Mouse (Mus musculus) limb, embryonic 14.5 days (tissue): ENCODE measurements at regions not wholly inside any gene's neighbourhood (a gene's known extent, or its start where the extent isn't known, plus 50 kb on each side); places are given as distances from the start of the nearest gene placed in this dataset.

Experiments used
- ATAC-seq: fragments of 200-750 bp; cut with Nextera tagmentation; 2 replicates; pipeline ENCODE4 v1.8.0; 2017; ENCODE audit warnings: low read depth, moderate number of reproducible peaks, moderate TSS enrichment; ENCODE audit not compliant: low FRiP score
- DNase-seq: peaks from one replicate; pipeline ENCODE4 v3.0.0-alpha.2; 2015; ENCODE audit warnings: low spot score
- H3K27ac ChIP-seq: fragments of 300-500 bp; sonication (generic); replicated peaks from 2 replicates; pipeline ENCODE4 v1.5.1; 2014; ENCODE audit warnings: low read depth, mild to moderate bottlenecking, low read length, moderate library complexity, mixed read lengths
- H3K27me3 ChIP-seq: fragments of 300-500 bp; sonication (generic); 2 replicates; pipeline ENCODE4 v1.6.1; 2014; ENCODE audit warnings: low read length, mixed read lengths; ENCODE audit not compliant: control insufficient read depth, insufficient read depth
- H3K36me3 ChIP-seq: fragments of 300-500 bp; sonication (generic); 2 replicates; pipeline ENCODE4 v1.6.1; 2014; ENCODE audit warnings: mild to moderate bottlenecking, low read length, moderate library complexity, mixed read lengths; ENCODE audit not compliant: control insufficient read depth, insufficient read depth
- H3K4me1 ChIP-seq: fragments of 300-500 bp; sonication (generic); 2 replicates; pipeline ENCODE4 v1.6.1; 2014; ENCODE audit warnings: antibody characterized with exemption, low read length, mixed read lengths; ENCODE audit not compliant: control insufficient read depth, insufficient read depth
- H3K4me2 ChIP-seq: fragments of 300-500 bp; sonication (generic); replicated peaks from 2 replicates; pipeline ENCODE4 v1.6.1; 2014; ENCODE audit warnings: low read depth, mild to moderate bottlenecking, low read length, moderate library complexity; ENCODE audit not compliant: severe bottlenecking
- H3K4me3 ChIP-seq: fragments of 300-500 bp; sonication (generic); replicated peaks from 2 replicates; pipeline ENCODE4 v1.5.1; 2014; ENCODE audit warnings: low read length
- H3K9ac ChIP-seq: fragments of 300-500 bp; sonication (generic); 2 replicates; pipeline ENCODE4 v1.6.1; 2014; ENCODE audit warnings: mild to moderate bottlenecking, low read depth, low read length, moderate library complexity; ENCODE audit not compliant: severe bottlenecking
- H3K9me3 ChIP-seq: fragments of 300-500 bp; sonication (generic); 2 replicates; pipeline ENCODE4 v1.6.1; 2016; ENCODE audit warnings: low read length; ENCODE audit not compliant: control insufficient read depth
- POLR2A ChIP-seq: fragments of 200-500 bp; IDR thresholded peaks from 2 replicates; pipeline ENCODE4 v1.8.0; 2012; ENCODE audit warnings: inconsistent platforms, mild to moderate bottlenecking, moderate library complexity, borderline replicate concordance; ENCODE audit not compliant: insufficient read depth, insufficient read length; ENCODE audit errors: extremely low read depth
- WGBS: fragments of 180-500 bp; shearing (Covaris S2); extraction: QIAGEN DNeasy Blood & Tissue Kit; methylation state at CpG from one replicate; pipeline ENCODE4 v1.1.7; 2014; 5-methylcytosine and 5-hydroxymethylcytosine counted together

- WGBS, result 83% methylated on average over 2 of the region's 2 CpGs
- H3K36me3 ChIP-seq, result no peaks in the 10 kb centered on the region
- no peak for ATAC-seq
- no peak overlapping the region for H3K4me3 ChIP-seq
- peaks cover 9% of the 10 kb centered on the region; the same call in 1 of the 2 replicates for H3K4me1 ChIP-seq
- no peak overlapping the region for H3K9ac ChIP-seq
- no peak overlapping the region for H3K27ac ChIP-seq
- no peak overlapping the region for H3K4me2 ChIP-seq
- no peak for DNase-seq
- no peak for TF ChIP-seq POLR2A
- no peaks in the 10 kb centered on the region for H3K27me3 ChIP-seq
- no peaks in the 10 kb centered on the region for H3K9me3 ChIP-seq
These were observed 145.9 kb upstream of the Cpeb2 start for GRCm38 (mm10) chr5:43087077-43087476.

- peak; percentile 53; the same call in 1 of the 2 replicates for ATAC-seq
- H3K27me3 ChIP-seq, result no peaks in the 10 kb centered on the region
- no peak overlapping the region for H3K27ac ChIP-seq
- no peaks in the 10 kb centered on the region for H3K36me3 ChIP-seq
- no peaks in the 10 kb centered on the region for H3K9me3 ChIP-seq
- no peak overlapping the region for H3K4me3 ChIP-seq
- H3K4me2 ChIP-seq, result no peak overlapping the region
- TF ChIP-seq POLR2A, result no peak
- no peak for DNase-seq
- 70% methylated on average over 8 of the region's 8 CpGs for WGBS
- peaks cover 9% of the 10 kb centered on the region; the same call in 1 of the 2 replicates for H3K4me1 ChIP-seq
- H3K9ac ChIP-seq, result no peak overlapping the region
These were observed 145.0 kb upstream of the Cpeb2 start for GRCm38 (mm10) chr5:43087907-43088387.

GRCm38 (mm10) chr5:43088650-43089397 lies 144.1 kb upstream of the Cpeb2 start:
- Histone ChIP-seq H3K36me3 (no peaks in the 10 kb centered on the region), H3K4me1 (peaks cover 9% of the 10 kb centered on the region; the same call in 1 of the 2 replicates), H3K4me3 (no peak overlapping the region), H3K4me2 (no peak overlapping the region), H3K27ac (no peak overlapping the region), H3K9me3 (no peaks in the 10 kb centered on the region), H3K27me3 (no peaks in the 10 kb centered on the region), H3K9ac (no peak overlapping the region)
- ATAC-seq (no peak), DNase-seq (no peak)
- TF ChIP-seq POLR2A, result no peak
- WGBS, result 51% methylated on average over 12 of the region's 12 CpGs

- no peak for TF ChIP-seq POLR2A
- Histone ChIP-seq H3K9ac (no peak overlapping the region), H3K4me2 (no peak overlapping the region), H3K9me3 (no peaks in the 10 kb centered on the region), H3K27me3 (no peaks in the 10 kb centered on the region), H3K4me1 (peaks cover 15% of the 10 kb centered on the region), H3K36me3 (no peaks in the 10 kb centered on the region), H3K4me3 (no peak overlapping the region), H3K27ac (no peak overlapping the region)
- no peak for DNase-seq
- 62% methylated on average over 2 of the region's 2 CpGs for WGBS
- ATAC-seq, result no peak
These were observed 143.5 kb upstream of the Cpeb2 start for GRCm38 (mm10) chr5:43089475-43089874.

GRCm38 (mm10) chr5:43089941-43090340 lies 143.0 kb upstream of the Cpeb2 start:
- Histone ChIP-seq H3K4me2 (no peak overlapping the region), H3K4me1 (peaks cover 18% of the 10 kb centered on the region), H3K9me3 (no peaks in the 10 kb centered on the region), H3K36me3 (no peaks in the 10 kb centered on the region), H3K27ac (no peak overlapping the region), H3K27me3 (no peaks in the 10 kb centered on the region), H3K9ac (no peak overlapping the region), H3K4me3 (no peak overlapping the region)
- ATAC-seq (no peak), DNase-seq (no peak)
- WGBS, result 88% methylated on average over 1 of the region's 1 CpGs
- no peak for TF ChIP-seq POLR2A
